ENCODE assay signal across 10 mouse cellular contexts in genomic region chr7:16210862-16211365, GRCm38 (mm10). TPM values are rescaled to one million over a fixed set of nuclear protein-coding genes. Genes with fewer than 3 reads are reported as not detected.
A peak's percentile ranks its signal among the peaks of the same experiment; 100 is the strongest.
DNase-seq lines count a peak whose midpoint lies in the region; ATAC-seq and TF ChIP-seq lines count a peak whose summit lies in the region.
"Had no signal": no experiment of that assay in that cellular context is flagged by ENCODE, and none has a peak within 500 bp of the region (broad histone marks: within the 10 kb centered on the region; RNA-seq: fewer than 3 reads in every experiment).

No protein-coding gene starts in this region.

- no peaks in the 10 kb centered on the region for H3K27me3 ChIP-seq in kidney, embryonic 14.5 days (ENCODE audit: control insufficient read depth, insufficient read depth, low read length)
- H3K27me3 ChIP-seq in ES-Bruce4 (ENCODE audit: control insufficient read depth, insufficient read depth, low read length, poor library complexity, severe bottlenecking): no peaks in the 10 kb centered on the region
- H3K27me3 ChIP-seq in liver, embryonic 14.5 days (ENCODE audit: control insufficient read depth, insufficient read depth, low read length): no peaks in the 10 kb centered on the region
- H3K27me3 ChIP-seq: forebrain, embryonic 13.5 days; hindbrain, embryonic 12.5 days; lung, embryonic 15.5 days had no signal

- peaks cover 66% of the 10 kb centered on the region for H3K36me3 ChIP-seq in kidney, embryonic 14.5 days (ENCODE audit: control insufficient read depth, insufficient read depth, low read length)
- H3K36me3 ChIP-seq in ES-Bruce4 (ENCODE audit: control insufficient read depth, insufficient read depth, low read length, poor library complexity, severe bottlenecking): 0 out of 2 replicates have a peak, but pooled peaks cover 2% of the 10 kb centered on the region
- no peaks in the 10 kb centered on the region for H3K36me3 ChIP-seq in liver, embryonic 14.5 days (replicated peaks; ENCODE audit: control insufficient read depth, insufficient read depth, low read depth)

- no peaks in the 10 kb centered on the region for H3K9me3 ChIP-seq in kidney, embryonic 14.5 days (ENCODE audit: control insufficient read depth, low read length)
- no peaks in the 10 kb centered on the region for H3K9me3 ChIP-seq in ES-Bruce4 (replicated peaks; ENCODE audit: control insufficient read depth, insufficient read depth, low read length, poor library complexity, severe bottlenecking)
- no peaks in the 10 kb centered on the region for H3K9me3 ChIP-seq in liver, embryonic 14.5 days (ENCODE audit: control insufficient read depth, low read length)
- H3K9me3 ChIP-seq: forebrain, embryonic 13.5 days; hindbrain, embryonic 12.5 days; lung, embryonic 15.5 days had no signal

- peak; percentile 56 for TF ChIP-seq CTCF in ES-Bruce4 (IDR thresholded peaks at IDR 0.05; ENCODE audit: low read depth, low read length)
- TF ChIP-seq CTCF in liver, embryonic 14.5 days (IDR thresholded peaks at IDR 0.05; ENCODE audit: low read depth): peak; percentile 65

- peak; percentile 45 for ATAC-seq in kidney, embryonic 14.5 days (ENCODE audit: low FRiP score, low TSS enrichment)
- no peak for ATAC-seq in liver, embryonic 14.5 days (ENCODE audit: insufficient read depth)
- ATAC-seq: forebrain, embryonic 13.5 days had no signal

- no peak overlapping the region for H3K4me3 ChIP-seq in kidney, embryonic 14.5 days (ENCODE audit: low read length)
- H3K4me3 ChIP-seq in ES-Bruce4 (ENCODE audit: low read depth, low read length): no peak overlapping the region
- H3K4me3 ChIP-seq in liver, embryonic 14.5 days (ENCODE audit: insufficient read depth in 1 of 2, low read depth in 2 of 2, low read length in 2 of 2): no peak overlapping the region
- H3K4me3 ChIP-seq: forebrain, embryonic 13.5 days; hindbrain, embryonic 12.5 days; lung, embryonic 15.5 days had no signal

- no peak overlapping the region for H3K4me2 ChIP-seq in kidney, embryonic 14.5 days (replicated peaks; ENCODE audit: low read depth, low read length)
- no peak overlapping the region for H3K4me2 ChIP-seq in liver, embryonic 14.5 days (ENCODE audit: low read depth)
- H3K4me2 ChIP-seq: forebrain, embryonic 13.5 days; hindbrain, embryonic 12.5 days; lung, embryonic 15.5 days had no signal

- H3K4me1 ChIP-seq in kidney, embryonic 14.5 days (ENCODE audit: control insufficient read depth, insufficient read depth, low read length): peaks cover 12% of the 10 kb centered on the region; the same call in 1 of the 2 replicates
- no peaks in the 10 kb centered on the region for H3K4me1 ChIP-seq in ES-Bruce4 (ENCODE audit: control insufficient read depth, insufficient read depth, low read length)
- no peaks in the 10 kb centered on the region; a peak in 1 of 4 replicates for H3K4me1 ChIP-seq in liver, embryonic 14.5 days (replicated peaks; ENCODE audit: control insufficient read depth in 2 of 2, insufficient read depth in 2 of 2, low read length in 1 of 2)
- H3K4me1 ChIP-seq: forebrain, embryonic 13.5 days; hindbrain, embryonic 12.5 days had no signal

- no peak for DNase-seq in kidney, adult 11 months
- peak; percentile 60 for DNase-seq in 3T3-L1 (ENCODE audit: low read depth, low spot score)
- no peak for DNase-seq in liver, embryonic 14.5 days (ENCODE audit: low read depth in 3 of 3, low spot score in 3 of 3)
- no peak for DNase-seq in ovary, postnatal 14 days (ENCODE audit: low spot score)
- DNase-seq in spleen, adult 18-20 months: no peak

- WGBS in kidney, embryonic 14.5 days: 56% methylated on average over 12 of the region's 12 CpGs
- 69% methylated on average over 12 of the region's 12 CpGs for WGBS in liver, embryonic 14.5 days (ENCODE audit: insufficient replicate concordance)

- H3K9ac ChIP-seq in kidney, embryonic 14.5 days (ENCODE audit: low read depth, low read length): no peak overlapping the region
- no peak overlapping the region for H3K9ac ChIP-seq in ES-Bruce4 (ENCODE audit: low read depth, poor library complexity, severe bottlenecking)
- no peak overlapping the region for H3K9ac ChIP-seq in liver, embryonic 14.5 days (replicated peaks)
- H3K9ac ChIP-seq: forebrain, embryonic 13.5 days; hindbrain, embryonic 12.5 days; lung, embryonic 15.5 days had no signal

- TF ChIP-seq EP300 in ES-Bruce4 (IDR thresholded peaks at IDR 0.05; ENCODE audit: insufficient read depth, low read depth, low read length): no peak
- TF ChIP-seq EP300 in liver, embryonic 14.5 days (IDR thresholded peaks at IDR 0.05; ENCODE audit: low read depth): no peak

- no peak overlapping the region for H3K27ac ChIP-seq in kidney, embryonic 14.5 days (ENCODE audit: low read depth, low read length)
- H3K27ac ChIP-seq in ES-Bruce4 (ENCODE audit: insufficient read depth, low read length): no peak overlapping the region
- no peak overlapping the region for H3K27ac ChIP-seq in liver, embryonic 14.5 days
- H3K27ac ChIP-seq: forebrain, embryonic 13.5 days; hindbrain, embryonic 12.5 days; lung, embryonic 15.5 days had no signal

- TF ChIP-seq POLR2A in ES-Bruce4 (IDR thresholded peaks at IDR 0.05; ENCODE audit: insufficient read depth, low read length): no peak

RNA-seq across cellular contexts. Expression of gene Dhx34, which starts 10.9 kb away (rescaled TPM):
- 8.5 and 13.0 TPM in 2 replicates for polyA plus RNA-seq in kidney, embryonic 14.5 days (2014; fragmentation: Nextera tagmentation; extraction: Ambion mirVana)
- 9.7 and 11.6 TPM in 2 replicates for polyA plus RNA-seq in ES-Bruce4 (2011; ENCODE audit: insufficient read depth, insufficient read length, low read depth, missing spikeins)
- polyA plus RNA-seq in liver, embryonic 14.5 days (2012; rRNA removed): 5.0 and 5.3 TPM in 2 replicates
- 3.6 and 3.7 TPM in 2 replicates for polyA plus RNA-seq in liver, embryonic 14.5 days (2014; fragmentation: Nextera tagmentation; extraction: Ambion mirVana)

RNA-seq across cellular contexts. Expression of gene C5ar2, which starts 33.0 kb away (rescaled TPM):
- polyA plus RNA-seq in kidney, embryonic 14.5 days (2014; fragmentation: Nextera tagmentation; extraction: Ambion mirVana): 0.05 and 0.09 TPM in 2 replicates
- not detected in 2 replicates for polyA plus RNA-seq in ES-Bruce4 (2011; ENCODE audit: insufficient read depth, insufficient read length, low read depth, missing spikeins)
- 0.47 and 0.56 TPM in 2 replicates for polyA plus RNA-seq in liver, embryonic 14.5 days (2012; rRNA removed)
- polyA plus RNA-seq in liver, embryonic 14.5 days (2014; fragmentation: Nextera tagmentation; extraction: Ambion mirVana): 0.30 and 0.33 TPM in 2 replicates
- polyA plus RNA-seq: hindbrain, embryonic 12.5 days had no signal

RNA-seq across cellular contexts. Expression of gene Meis3, which starts 36.0 kb away (rescaled TPM):
- 26.1 and 28.0 TPM in 2 replicates for polyA plus RNA-seq in kidney, embryonic 14.5 days (2014; fragmentation: Nextera tagmentation; extraction: Ambion mirVana)
- polyA plus RNA-seq in ES-Bruce4 (2011; ENCODE audit: insufficient read depth, insufficient read length, low read depth, missing spikeins): 4.5 and 5.2 TPM in 2 replicates
- 1.2 and 1.6 TPM in 2 replicates for polyA plus RNA-seq in liver, embryonic 14.5 days (2012; rRNA removed)
- 0.70 and 1.0 TPM in 2 replicates for polyA plus RNA-seq in liver, embryonic 14.5 days (2014; fragmentation: Nextera tagmentation; extraction: Ambion mirVana)

RNA-seq across cellular contexts. Expression of gene C5ar1, which starts 48.4 kb away (rescaled TPM):
- polyA plus RNA-seq in kidney, embryonic 14.5 days (2014; fragmentation: Nextera tagmentation; extraction: Ambion mirVana): 1.2 and 1.8 TPM in 2 replicates
- polyA plus RNA-seq in ES-Bruce4 (2011; ENCODE audit: insufficient read depth, insufficient read length, low read depth, missing spikeins): not detected in 2 replicates
- 0.95 and 1.1 TPM in 2 replicates for polyA plus RNA-seq in liver, embryonic 14.5 days (2012; rRNA removed)
- polyA plus RNA-seq in liver, embryonic 14.5 days (2014; fragmentation: Nextera tagmentation; extraction: Ambion mirVana): 1.1 and 1.9 TPM in 2 replicates
